In the genomic region with DNA sequence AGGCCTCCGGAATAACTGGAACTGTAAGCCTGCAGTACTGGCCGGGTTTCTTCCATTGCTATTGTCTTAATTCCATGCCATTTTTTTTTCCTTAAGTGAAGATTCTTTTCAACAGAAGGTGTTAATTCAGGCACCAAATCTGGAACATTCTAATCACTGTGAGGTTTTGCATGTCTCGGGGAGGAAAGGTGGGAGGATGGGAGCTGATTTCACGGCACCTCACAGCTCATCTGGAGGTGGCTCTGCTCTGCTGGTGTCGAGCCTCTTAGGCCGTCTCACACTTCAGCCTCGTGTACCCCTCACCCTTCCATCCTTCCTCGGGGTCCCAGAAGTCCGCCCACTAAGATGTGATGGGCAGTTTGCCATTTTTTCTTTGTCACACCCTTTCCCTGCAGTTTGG, we compare ENCODE assay signal across 29 mouse cellular contexts. TPM values are rescaled to one million over a fixed set of nuclear protein-coding genes. Genes with fewer than 3 reads are reported as not detected.
DNase-seq lines count a peak whose midpoint lies in the region; ATAC-seq and TF ChIP-seq lines count a peak whose summit lies in the region.
"Had no signal": no experiment of that assay in that cellular context is flagged by ENCODE, and none has a peak within 500 bp of the region (broad histone marks: within the 10 kb centered on the region; RNA-seq: fewer than 3 reads in every experiment).

No protein-coding gene starts in this region.

- peaks cover 48% of the 10 kb centered on the region for H3K4me1 ChIP-seq in forebrain, embryonic 10.5 days
- peaks cover 37% of the 10 kb centered on the region for H3K4me1 ChIP-seq in forebrain, embryonic 13.5 days
- peaks cover 29% of the 10 kb centered on the region for H3K4me1 ChIP-seq in heart, embryonic 11.5 days (ENCODE audit: control insufficient read depth, insufficient read depth, low read length)
- peaks cover 20% of the 10 kb centered on the region for H3K4me1 ChIP-seq in heart, postnatal 0 days (ENCODE audit: control insufficient read depth, insufficient read depth)

- H3K4me3 ChIP-seq in forebrain, embryonic 10.5 days, result no peak overlapping the region
- H3K4me3 ChIP-seq in forebrain, embryonic 13.5 days, result no peak overlapping the region
- no peak overlapping the region for H3K4me3 ChIP-seq in heart, embryonic 11.5 days (ENCODE audit: low read depth, low read length)
- H3K4me3 ChIP-seq in heart, postnatal 0 days (ENCODE audit: low read depth, low read length), result no peak overlapping the region
- H3K4me3 ChIP-seq: liver, embryonic 12.5 days; megakaryocyte, embryonic 14.5 days; midbrain, embryonic 13.5 days had no signal

- no peak overlapping the region for H3K4me2 ChIP-seq in forebrain, embryonic 13.5 days
- H3K4me2 ChIP-seq in heart, embryonic 11.5 days, result no peak overlapping the region
- H3K4me2 ChIP-seq in heart, postnatal 0 days (ENCODE audit: low read depth, low read length), result no peak overlapping the region
- H3K4me2 ChIP-seq: hindbrain, embryonic 14.5 days; liver, embryonic 12.5 days; midbrain, embryonic 13.5 days had no signal

- no peak for ATAC-seq in forebrain, embryonic 13.5 days
- no peak for ATAC-seq in heart, embryonic 11.5 days (replicated peaks; ENCODE audit: insufficient number of reproducible peaks, low FRiP score, low TSS enrichment)
- no peak for ATAC-seq in heart, postnatal 0 days (ENCODE audit: insufficient read depth, low read depth)
- no peak for ATAC-seq in erythroblast, adult 5-6 weeks (replicated peaks; ENCODE audit: low FRiP score, poor library complexity, severe bottlenecking)
- ATAC-seq: activated CD4-positive, CD25-positive, alpha-beta regulatory T cell, adult 4 months; intestine, postnatal 0 days; liver, embryonic 12.5 days; liver, postnatal 0 days; midbrain, embryonic 13.5 days had no signal

- H3K36me3 ChIP-seq in forebrain, embryonic 10.5 days (replicated peaks), result no peaks in the 10 kb centered on the region
- H3K36me3 ChIP-seq in forebrain, embryonic 13.5 days (ENCODE audit: poor library complexity, severe bottlenecking), result no peaks in the 10 kb centered on the region
- no peaks in the 10 kb centered on the region for H3K36me3 ChIP-seq in heart, embryonic 11.5 days (ENCODE audit: control insufficient read depth, insufficient read depth, low read length)
- H3K36me3 ChIP-seq in heart, postnatal 0 days (replicated peaks; ENCODE audit: control insufficient read depth, insufficient read depth, low read length), result no peaks in the 10 kb centered on the region
- H3K36me3 ChIP-seq: liver, embryonic 12.5 days; midbrain, embryonic 13.5 days had no signal

- no peaks in the 10 kb centered on the region for H3K27me3 ChIP-seq in forebrain, embryonic 10.5 days (ENCODE audit: poor library complexity, severe bottlenecking)
- H3K27me3 ChIP-seq in forebrain, embryonic 13.5 days, result no peaks in the 10 kb centered on the region
- no peaks in the 10 kb centered on the region for H3K27me3 ChIP-seq in heart, embryonic 11.5 days (ENCODE audit: control insufficient read depth, insufficient read depth, low read length)
- H3K27me3 ChIP-seq in heart, postnatal 0 days (ENCODE audit: control insufficient read depth, insufficient read depth, low read length), result no peaks in the 10 kb centered on the region
- H3K27me3 ChIP-seq: CH12.LX; liver, embryonic 12.5 days; megakaryocyte, embryonic 14.5 days; midbrain, embryonic 13.5 days had no signal

- peak overlapping the region; percentile 44; the same call in 1 of the 2 replicates for H3K27ac ChIP-seq in forebrain, embryonic 10.5 days
- no peak overlapping the region for H3K27ac ChIP-seq in forebrain, embryonic 13.5 days
- peak overlapping the region; percentile 46 for H3K27ac ChIP-seq in heart, embryonic 11.5 days (ENCODE audit: low read depth, low read length)
- H3K27ac ChIP-seq in heart, postnatal 0 days (ENCODE audit: low read depth), result peak overlapping the region; percentile 4; the same call in 1 of the 2 replicates
- H3K27ac ChIP-seq: hindbrain, embryonic 14.5 days; liver, embryonic 12.5 days; midbrain, embryonic 13.5 days had no signal

- H3K9ac ChIP-seq in forebrain, embryonic 13.5 days, result no peak overlapping the region
- H3K9ac ChIP-seq in heart, embryonic 11.5 days (ENCODE audit: low read depth, low read length), result no peak overlapping the region
- no peak overlapping the region for H3K9ac ChIP-seq in heart, postnatal 0 days (replicated peaks; ENCODE audit: low read depth, low read length)
- H3K9ac ChIP-seq: hindbrain, embryonic 14.5 days; liver, embryonic 12.5 days; liver, postnatal 0 days; midbrain, embryonic 13.5 days had no signal

- 89% methylated on average over 9 of the region's 9 CpGs for WGBS in forebrain, embryonic 10.5 days
- 72% methylated on average over 9 of the region's 9 CpGs for WGBS in forebrain, embryonic 13.5 days
- WGBS in heart, embryonic 11.5 days (ENCODE audit: insufficient replicate concordance), result 55% methylated on average over 9 of the region's 9 CpGs
- WGBS in heart, postnatal 0 days, result 38% methylated on average over 9 of the region's 9 CpGs

- TF ChIP-seq CTCF in heart, postnatal 0 days (IDR thresholded peaks at IDR 0.05; ENCODE audit: low read depth), result no peak

- DNase-seq in forebrain, embryonic 10.5 days (ENCODE audit: extremely low spot score, low spot score), result no peak
- no peak for DNase-seq in heart, adult 8-10 months (ENCODE audit: low spot score)
- DNase-seq in heart, postnatal 0 days (ENCODE audit: low spot score), result no peak
- no peak for DNase-seq in heart, postnatal 10 days
- peak; percentile 87 for DNase-seq in brain, adult 2 months (ENCODE audit: low read depth, low spot score)
- DNase-seq: adrenal gland, adult 2 months; adrenal gland, postnatal 36 days; cerebellum, adult 8-10 months; cerebellum, postnatal 25 days; kidney, adult 9 months; kidney, postnatal 10 days; layer of hippocampus, postnatal 36 days; left cerebral cortex, postnatal 4 days; liver, postnatal 0 days; lung, postnatal 36 days; right cerebral cortex, postnatal 14 days; spleen, adult 18-20 months; thymus, adult 2 months; thymus, postnatal 36 days had no signal

- H3K9me3 ChIP-seq in forebrain, embryonic 10.5 days, result no peaks in the 10 kb centered on the region
- no peaks in the 10 kb centered on the region for H3K9me3 ChIP-seq in forebrain, embryonic 13.5 days (replicated peaks)
- no peaks in the 10 kb centered on the region for H3K9me3 ChIP-seq in heart, embryonic 11.5 days (replicated peaks; ENCODE audit: control insufficient read depth, low read length)
- H3K9me3 ChIP-seq in heart, postnatal 0 days (replicated peaks; ENCODE audit: control insufficient read depth, low read length), result no peaks in the 10 kb centered on the region
- H3K9me3 ChIP-seq: liver, embryonic 12.5 days; megakaryocyte, embryonic 14.5 days; midbrain, embryonic 13.5 days had no signal

- no peak for TF ChIP-seq EP300 in heart, postnatal 0 days (IDR thresholded peaks at IDR 0.05; ENCODE audit: low read depth)

- intact Hi-C loops in heart, postnatal 10 days (cut with DNase I), result loop anchor here (5.0 kb wide), 1 partner anchor 36 kb away; no protein-coding TSS in a partner anchor

RNA-seq across cellular contexts. Expression of a gene that starts 9.0 kb away (rescaled TPM):
- polyA plus RNA-seq in forebrain, embryonic 10.5 days (2016; fragmentation: Nextera tagmentation; extraction: Ambion mirVana), result 50.8 and 51.2 TPM in 2 replicates
- 86.5 and 92.2 TPM in 2 replicates for polyA plus RNA-seq in forebrain, embryonic 13.5 days (2015; fragmentation: Nextera tagmentation; extraction: Ambion mirVana)
- 43.3 and 48.2 TPM in 2 replicates for polyA plus RNA-seq in heart, embryonic 11.5 days (2014; fragmentation: Nextera tagmentation; extraction: Ambion mirVana)
- 10 to 100 TPM; 13.7 to 24.0 (median 16.5) TPM for total RNA-seq in heart, adult 8-10 months (2022)
- total RNA-seq in heart, postnatal 0 days (2014; rRNA removed; ENCODE audit: low replicate concordance), result 51.4 and 59.6 TPM in 2 replicates
- 44.5 and 55.7 TPM in 2 replicates for polyA plus RNA-seq in heart, postnatal 0 days (2015; fragmentation: Nextera tagmentation; extraction: Ambion mirVana)
- 10 to 100 TPM; 38.0 to 46.7 TPM for total RNA-seq in heart, postnatal 10 days (2021)
- total RNA-seq in erythroblast, adult 5-6 weeks (2015; ENCODE audit: low replicate concordance), result 14.4 and 27.9 TPM in 2 replicates
- 6.8 and 7.9 TPM in 2 replicates for total RNA-seq in erythroblast, adult 5-6 weeks (2017; ENCODE audit: low replicate concordance)

RNA-seq across cellular contexts. Expression of a gene that starts 54.5 kb away (rescaled TPM):
- 0.52 and 0.65 TPM in 2 replicates for polyA plus RNA-seq in forebrain, embryonic 10.5 days (2016; fragmentation: Nextera tagmentation; extraction: Ambion mirVana)
- 5.8 and 6.1 TPM in 2 replicates for polyA plus RNA-seq in forebrain, embryonic 13.5 days (2015; fragmentation: Nextera tagmentation; extraction: Ambion mirVana)
- 1.1 and 1.4 TPM in 2 replicates for polyA plus RNA-seq in heart, embryonic 11.5 days (2014; fragmentation: Nextera tagmentation; extraction: Ambion mirVana)
- 10 to 100 TPM in 3 of 4 experiments, 1 to 10 TPM in 1; 9.5 to 11.9 (median 11.1) TPM for total RNA-seq in heart, adult 8-10 months (2022)
- 1.8 and 5.4 TPM in 2 replicates for total RNA-seq in heart, postnatal 0 days (2014; rRNA removed; ENCODE audit: low replicate concordance)
- polyA plus RNA-seq in heart, postnatal 0 days (2015; fragmentation: Nextera tagmentation; extraction: Ambion mirVana), result 2.3 and 3.0 TPM in 2 replicates
- total RNA-seq in heart, postnatal 10 days (2021), result 1 to 10 TPM; 6.5 to 6.7 TPM
- 13.8 and 15.5 TPM in 2 replicates for total RNA-seq in erythroblast, adult 5-6 weeks (2015; ENCODE audit: low replicate concordance)
- 19.1 and 23.4 TPM in 2 replicates for total RNA-seq in erythroblast, adult 5-6 weeks (2017; ENCODE audit: low replicate concordance)
